Mouse (Mus musculus): Measurements from ENCODE around the gene Rnf212b.
"Not testable (repeated sequence)": the region's sequence is repeated elsewhere in the genome, so short reads cannot be mapped to it uniquely, and the experiment has no call there.

The Rnf212b gene

GRCm38 (mm10) chr14:54813991-54814390 is at the start of gene Rnf212b:
Gene Rnf212b, plus strand, starts transcription at chr14:54814141.
- DNase-seq = no peak

GRCm38 (mm10) chr14:54766937-54767336 is 47.0 kb upstream of the Rnf212b start:
- DNase-seq = not testable (repeated sequence)

- no peak for DNase-seq
Observed at GRCm38 (mm10) chr14:54768314-54769067, 45.5 kb upstream of the Rnf212b start.

- no peak for DNase-seq
Observed at GRCm38 (mm10) chr14:54769068-54769425, 44.9 kb upstream of the Rnf212b start.

- no peak for DNase-seq
Observed at GRCm38 (mm10) chr14:54770373-54770772, 43.6 kb upstream of the Rnf212b start.

GRCm38 (mm10) chr14:54772333-54772856 is 41.5 kb upstream of the Rnf212b start:
- no peak for DNase-seq

- DNase-seq = no peak
Observed at GRCm38 (mm10) chr14:54775534-54776041, 38.4 kb upstream of the Rnf212b start.

- no peak for DNase-seq
Observed at GRCm38 (mm10) chr14:54776768-54777167, 37.2 kb upstream of the Rnf212b start.

GRCm38 (mm10) chr14:54777893-54778292 is 36.0 kb upstream of the Rnf212b start:
- no peak for DNase-seq

- no peak for DNase-seq
Observed at GRCm38 (mm10) chr14:54780084-54780483, 33.9 kb upstream of the Rnf212b start.

GRCm38 (mm10) chr14:54780836-54781609 is 32.9 kb upstream of the Rnf212b start:
- peak in 1 of 2 experiments; percentile 24 for DNase-seq

- peak; percentile 15 to 43 for DNase-seq
Observed at GRCm38 (mm10) chr14:54781610-54782365, 32.2 kb upstream of the Rnf212b start, which contains the start of gene Slc7a8. Gene Slc7a8, minus strand, starts transcription at chr14:54781946.

GRCm38 (mm10) chr14:54782971-54783370 is 31.0 kb upstream of the Rnf212b start:
- no peak for DNase-seq

GRCm38 (mm10) chr14:54785898-54786297 is 28.0 kb upstream of the Rnf212b start:
- DNase-seq = peak; percentile 29 to 63

GRCm38 (mm10) chr14:54786489-54786888 is 27.5 kb upstream of the Rnf212b start:
- DNase-seq = no peak

- DNase-seq = no peak
Observed at GRCm38 (mm10) chr14:54787226-54787625, 26.7 kb upstream of the Rnf212b start.

GRCm38 (mm10) chr14:54788231-54788630 is 25.7 kb upstream of the Rnf212b start:
- no peak for DNase-seq

GRCm38 (mm10) chr14:54792166-54792565 is 21.8 kb upstream of the Rnf212b start:
- DNase-seq = no peak

- no peak for DNase-seq
Observed at GRCm38 (mm10) chr14:54793351-54793750, 20.6 kb upstream of the Rnf212b start.

- DNase-seq = no peak
Observed at GRCm38 (mm10) chr14:54793894-54794830, 19.8 kb upstream of the Rnf212b start.

GRCm38 (mm10) chr14:54795901-54796300 is 18.0 kb upstream of the Rnf212b start:
- DNase-seq = no peak

GRCm38 (mm10) chr14:54796760-54797159 is 17.2 kb upstream of the Rnf212b start:
- DNase-seq = no peak
